Mouse (Mus musculus) kidney, postnatal 0 days (tissue): ENCODE measurements at regions not wholly inside any gene's neighbourhood (a gene's known extent, or its start where the extent isn't known, plus 50 kb on each side); places are given as distances from the start of the nearest gene placed in this dataset.

Experiments
- ATAC-seq: fragments of 200-750 bp; cut with Nextera tagmentation; replicated peaks from 2 replicates; pipeline ENCODE4 v1.8.0; 2017; ENCODE audit warnings: low read depth, moderate number of reproducible peaks, moderate TSS enrichment, moderate library complexity; ENCODE audit not compliant: low FRiP score
- DNase-seq: peaks from one replicate; pipeline ENCODE4 v3.0.0-alpha.2; 2016; ENCODE audit warnings: low spot score
- H3K27ac ChIP-seq: fragments of 300-500 bp; sonication (generic); 2 replicates; pipeline ENCODE4 v1.5.1; 2014; ENCODE audit warnings: mild to moderate bottlenecking
- H3K27me3 ChIP-seq: fragments of 300-500 bp; sonication (generic); 2 replicates; pipeline ENCODE4 v1.6.1; 2014; ENCODE audit warnings: low read length, mixed read lengths; ENCODE audit not compliant: insufficient read depth
- H3K36me3 ChIP-seq: fragments of 300-500 bp; sonication (generic); 2 replicates; pipeline ENCODE4 v1.6.1; 2014; ENCODE audit warnings: low read length, mixed read lengths; ENCODE audit not compliant: insufficient read depth
- H3K4me1 ChIP-seq: fragments of 300-500 bp; sonication (generic); replicated peaks from 2 replicates; pipeline ENCODE4 v1.6.1; 2014; ENCODE audit warnings: antibody characterized with exemption, low read length, mixed read lengths; ENCODE audit not compliant: insufficient read depth
- H3K4me2 ChIP-seq: fragments of 300-500 bp; sonication (generic); 2 replicates; pipeline ENCODE4 v1.6.1; 2014; ENCODE audit warnings: mild to moderate bottlenecking, low read length, moderate library complexity, mixed read lengths
- H3K4me3 ChIP-seq: fragments of 300-500 bp; sonication (generic); replicated peaks from 2 replicates; pipeline ENCODE4 v1.5.1; 2014; ENCODE audit warnings: low read depth, low read length
- H3K9ac ChIP-seq: fragments of 300-500 bp; sonication (generic); 2 replicates; pipeline ENCODE4 v1.6.1; 2014; ENCODE audit warnings: low read depth, low read length
- H3K9me3 ChIP-seq: fragments of 300-500 bp; sonication (generic); replicated peaks from 2 replicates; pipeline ENCODE4 v1.6.1; 2016; ENCODE audit warnings: low read length, inconsistent platforms, mixed read lengths
- CTCF ChIP-seq: IDR thresholded peaks from 2 replicates; pipeline ENCODE4 v1.5.1; 2016; ENCODE audit warnings: antibody characterized with exemption, low read depth, mild to moderate bottlenecking, moderate library complexity
- WGBS: fragments of 180-500 bp; shearing (Covaris S2); extraction: QIAGEN DNeasy Blood & Tissue Kit; methylation state at CpG from one replicate; pipeline ENCODE4 v1.1.7; 2014; 5-methylcytosine and 5-hydroxymethylcytosine counted together

GRCm38 (mm10) chr4:56112931-56113700 is 580.9 kb upstream of the Klf4 start:
- Histone ChIP-seq H3K4me3 (no peak overlapping the region), H3K27ac (peak overlapping the region; percentile 85), H3K9ac (no peak overlapping the region), H3K9me3 (no peaks in the 10 kb centered on the region), H3K4me1 (no peaks in the 10 kb centered on the region; the same call in 1 of the 2 replicates), H3K27me3 (no peaks in the 10 kb centered on the region), H3K4me2 (peak overlapping the region; percentile 41), H3K36me3 (no peaks in the 10 kb centered on the region)
- WGBS: 33% methylated on average over 9 of the region's 9 CpGs
- no peak for DNase-seq
- peak; percentile 57; the same call in 1 of the 2 replicates for ATAC-seq
- TF ChIP-seq CTCF: no peak

- Histone ChIP-seq H3K9ac (no peak overlapping the region), H3K9me3 (no peaks in the 10 kb centered on the region), H3K4me1 (no peaks in the 10 kb centered on the region), H3K27ac (no peak overlapping the region), H3K4me3 (no peak overlapping the region), H3K27me3 (no peaks in the 10 kb centered on the region), H3K4me2 (no peak overlapping the region), H3K36me3 (no peaks in the 10 kb centered on the region)
- TF ChIP-seq CTCF: no peak
- 50% methylated on average over 4 of the region's 4 CpGs for WGBS
- DNase-seq (peak; percentile 22), ATAC-seq (no peak)
Measured at GRCm38 (mm10) chr4:56106962-56107361, 574.7 kb upstream of the Klf4 start.

GRCm38 (mm10) chr4:56102314-56102713 is 570.0 kb upstream of the Klf4 start:
- H3K4me1 ChIP-seq: no peaks in the 10 kb centered on the region
- 77% methylated on average over 3 of the region's 3 CpGs for WGBS

DNA sequence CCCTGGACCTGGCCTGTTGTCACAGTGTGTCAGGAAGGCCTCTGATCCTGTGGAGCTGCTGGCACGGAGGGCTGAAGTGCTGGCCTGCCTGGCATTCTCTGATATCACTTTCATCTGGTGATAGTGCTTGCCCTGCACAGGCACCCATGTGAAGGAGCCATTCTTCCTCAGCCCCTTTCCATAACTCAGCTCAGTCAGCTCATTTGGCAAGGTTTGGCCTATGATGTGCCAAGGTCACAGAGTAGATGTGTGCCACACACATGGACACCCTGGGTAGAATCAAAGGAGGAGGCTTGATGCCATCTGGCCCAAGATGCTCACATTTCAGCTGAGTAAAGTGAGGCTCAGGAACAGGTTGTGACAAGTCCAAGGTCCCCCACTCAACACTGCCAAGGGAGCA is 558.5 kb upstream of the Klf4 start:
- DNase-seq (no peak), ATAC-seq (no peak)
- no peak overlapping the region for H3K9ac ChIP-seq
- no peak for TF ChIP-seq CTCF
- H3K36me3 ChIP-seq: no peaks in the 10 kb centered on the region
- H3K4me1 ChIP-seq: no peaks in the 10 kb centered on the region
- H3K4me2 ChIP-seq: no peak overlapping the region
- no peak overlapping the region for H3K4me3 ChIP-seq
- no peaks in the 10 kb centered on the region for H3K27me3 ChIP-seq
- 90% methylated on average over 1 of the region's 1 CpGs for WGBS
- no peak overlapping the region for H3K27ac ChIP-seq
- no peaks in the 10 kb centered on the region for H3K9me3 ChIP-seq

More at GRCm38 (mm10) chr4:56102314-56102713, 570.0 kb upstream of the Klf4 start:
- DNase-seq (no peak), ATAC-seq (no peak)
- Histone ChIP-seq H3K36me3 (no peaks in the 10 kb centered on the region), H3K4me3 (no peak overlapping the region), H3K4me2 (no peak overlapping the region), H3K27ac (no peak overlapping the region), H3K27me3 (no peaks in the 10 kb centered on the region), H3K9ac (no peak overlapping the region), H3K9me3 (no peaks in the 10 kb centered on the region)
- no peak for TF ChIP-seq CTCF

DNA sequence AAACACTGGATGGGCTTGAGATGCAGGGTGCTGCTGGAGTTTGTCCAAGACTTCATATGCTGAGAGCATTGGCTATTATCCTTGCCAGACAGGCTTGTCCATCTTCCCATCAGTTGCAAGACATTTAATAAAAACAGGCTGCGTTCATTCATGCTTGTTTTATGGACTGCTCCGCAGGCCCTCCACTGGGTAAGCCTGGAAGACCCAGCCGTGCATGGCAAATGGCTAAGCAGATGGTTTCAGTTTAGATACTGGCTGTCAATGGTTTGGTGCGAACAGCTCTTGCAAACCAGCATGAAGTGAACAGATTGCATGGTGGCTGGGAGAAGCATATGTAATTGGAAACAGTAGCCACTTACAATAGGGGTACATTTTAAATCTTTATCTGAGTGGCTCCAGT is 556.4 kb upstream of the Klf4 start:
- Histone ChIP-seq H3K36me3 (no peaks in the 10 kb centered on the region), H3K4me2 (no peak overlapping the region), H3K27me3 (no peaks in the 10 kb centered on the region), H3K27ac (no peak overlapping the region), H3K4me3 (no peak overlapping the region), H3K9ac (no peak overlapping the region), H3K4me1 (no peaks in the 10 kb centered on the region), H3K9me3 (no peaks in the 10 kb centered on the region)
- no peak for ATAC-seq
- 26% methylated on average over 4 of the region's 4 CpGs for WGBS
- no peak for DNase-seq
- no peak for TF ChIP-seq CTCF

DNA sequence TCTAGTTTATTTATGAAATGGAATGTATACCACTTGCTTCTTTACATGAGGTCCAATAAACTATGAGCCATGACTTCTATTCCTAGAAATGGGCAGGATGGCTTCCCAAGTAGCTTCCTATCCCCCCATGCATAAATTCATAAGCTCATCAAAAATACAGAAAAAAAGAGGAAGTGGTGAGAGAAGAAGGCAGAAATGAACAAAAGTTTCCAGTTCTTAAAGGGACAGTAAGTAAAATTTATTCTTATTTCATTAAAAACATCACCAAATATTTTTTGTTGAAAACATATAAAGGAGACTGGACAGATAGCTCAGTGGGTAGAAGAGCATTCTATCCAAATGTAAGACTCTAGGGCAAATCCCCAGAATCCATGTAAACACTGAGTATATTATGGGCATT is 554.0 kb upstream of the Klf4 start:
- Histone ChIP-seq H3K4me1 (no peaks in the 10 kb centered on the region), H3K4me3 (no peak overlapping the region), H3K36me3 (no peaks in the 10 kb centered on the region), H3K4me2 (no peak overlapping the region), H3K9me3 (no peaks in the 10 kb centered on the region), H3K27me3 (no peaks in the 10 kb centered on the region), H3K9ac (no peak overlapping the region), H3K27ac (no peak overlapping the region)
- ATAC-seq (no peak), DNase-seq (no peak)
- no peak for TF ChIP-seq CTCF

GRCm38 (mm10) chr4:56084205-56084604 is 551.9 kb upstream of the Klf4 start:
- no peaks in the 10 kb centered on the region for H3K27me3 ChIP-seq
- 61% methylated on average over 1 of the region's 1 CpGs for WGBS
- H3K4me1 ChIP-seq: no peaks in the 10 kb centered on the region
- no peaks in the 10 kb centered on the region for H3K36me3 ChIP-seq
- DNase-seq (no peak), ATAC-seq (no peak)
- H3K9ac ChIP-seq: no peak overlapping the region
- H3K27ac ChIP-seq: no peak overlapping the region
- TF ChIP-seq CTCF: no peak
- no peaks in the 10 kb centered on the region for H3K9me3 ChIP-seq
- no peak overlapping the region for H3K4me3 ChIP-seq
- H3K4me2 ChIP-seq: no peak overlapping the region
